Mouse (Mus musculus): ENCODE measurements at regions not wholly inside any gene's neighbourhood (a gene's known extent, or its start where the extent isn't known, plus 50 kb on each side); places are given as distances from the start of the nearest gene placed in this dataset.

DNA sequence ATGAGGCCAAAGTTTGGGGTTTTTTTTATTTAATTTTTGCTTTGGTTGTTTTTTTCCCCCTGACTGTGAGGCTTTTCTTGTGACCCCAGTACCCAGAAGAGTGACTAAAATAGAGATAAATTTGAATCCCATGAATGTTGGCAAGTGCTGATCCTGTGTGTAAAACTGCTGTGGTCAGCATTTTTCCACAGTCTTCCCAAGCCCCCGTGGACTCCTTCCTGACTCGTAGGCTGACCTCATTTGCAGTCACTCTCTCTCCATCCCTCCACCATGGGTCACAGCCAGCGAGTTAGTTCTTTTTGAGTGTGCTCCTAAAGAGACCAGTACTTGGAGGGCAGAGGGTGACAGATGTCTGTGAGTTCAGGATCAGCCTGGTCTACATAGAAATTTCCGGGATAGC is 72.5 kb upstream of the Gadd45a start:
- peaks cover 15% of the 10 kb centered on the region for H3K4me1 ChIP-seq (ENCODE audit: control insufficient read depth, insufficient read depth, low read length)
- H3K27ac ChIP-seq (ENCODE audit: insufficient read depth, low read length) = no peak overlapping the region
- TF ChIP-seq POLR2A (IDR thresholded peaks at IDR 0.05; ENCODE audit: low read depth, low read length) = no peak
- H3K4me3 ChIP-seq (ENCODE audit: insufficient read depth, low read length) = no peak overlapping the region

GRCm38 (mm10) chr6:67107517-67107916 is 70.3 kb upstream of the Gadd45a start:
- peaks cover 15% of the 10 kb centered on the region for H3K4me1 ChIP-seq (ENCODE audit: control insufficient read depth, insufficient read depth, low read length)
- no peak overlapping the region for H3K27ac ChIP-seq (ENCODE audit: insufficient read depth, low read length)
- no peak overlapping the region for H3K4me3 ChIP-seq (ENCODE audit: insufficient read depth, low read length)
- TF ChIP-seq POLR2A (IDR thresholded peaks at IDR 0.05; ENCODE audit: low read depth, low read length) (no peak), CTCF (IDR thresholded peaks at IDR 0.05; ENCODE audit: borderline replicate concordance, insufficient read depth, low read length) (no peak)

GRCm38 (mm10) chr6:67106493-67106892 is 69.2 kb upstream of the Gadd45a start:
- no peak overlapping the region for H3K4me3 ChIP-seq (ENCODE audit: insufficient read depth, low read length)
- H3K4me1 ChIP-seq (ENCODE audit: control insufficient read depth, insufficient read depth, low read length) = peaks cover 22% of the 10 kb centered on the region
- TF ChIP-seq CTCF (IDR thresholded peaks at IDR 0.05; ENCODE audit: borderline replicate concordance, insufficient read depth, low read length) = no peak
- TF ChIP-seq POLR2A (IDR thresholded peaks at IDR 0.05; ENCODE audit: low read depth, low read length) = no peak
- H3K27ac ChIP-seq (ENCODE audit: insufficient read depth, low read length) = no peak overlapping the region

- peaks cover 23% of the 10 kb centered on the region for H3K4me1 ChIP-seq (ENCODE audit: control insufficient read depth, insufficient read depth, low read length)
- TF ChIP-seq CTCF (IDR thresholded peaks at IDR 0.05; ENCODE audit: borderline replicate concordance, insufficient read depth, low read length) (no peak), POLR2A (IDR thresholded peaks at IDR 0.05; ENCODE audit: low read depth, low read length) (no peak)
- H3K27ac ChIP-seq (ENCODE audit: insufficient read depth, low read length) = peak overlapping the region; percentile 2; the same call in 1 of the 2 replicates
- no peak overlapping the region for H3K4me3 ChIP-seq (ENCODE audit: insufficient read depth, low read length)
These were observed 68.1 kb upstream of the Gadd45a start for GRCm38 (mm10) chr6:67105386-67105785.

GRCm38 (mm10) chr6:67104205-67104604 is 66.9 kb upstream of the Gadd45a start:
- H3K4me1 ChIP-seq (ENCODE audit: control insufficient read depth, insufficient read depth, low read length) = peaks cover 23% of the 10 kb centered on the region
- TF ChIP-seq POLR2A (IDR thresholded peaks at IDR 0.05; ENCODE audit: low read depth, low read length) (no peak), CTCF (IDR thresholded peaks at IDR 0.05; ENCODE audit: borderline replicate concordance, insufficient read depth, low read length) (no peak)
- no peak overlapping the region for H3K27ac ChIP-seq (ENCODE audit: insufficient read depth, low read length)
- H3K4me3 ChIP-seq (ENCODE audit: insufficient read depth, low read length) = no peak overlapping the region

DNA sequence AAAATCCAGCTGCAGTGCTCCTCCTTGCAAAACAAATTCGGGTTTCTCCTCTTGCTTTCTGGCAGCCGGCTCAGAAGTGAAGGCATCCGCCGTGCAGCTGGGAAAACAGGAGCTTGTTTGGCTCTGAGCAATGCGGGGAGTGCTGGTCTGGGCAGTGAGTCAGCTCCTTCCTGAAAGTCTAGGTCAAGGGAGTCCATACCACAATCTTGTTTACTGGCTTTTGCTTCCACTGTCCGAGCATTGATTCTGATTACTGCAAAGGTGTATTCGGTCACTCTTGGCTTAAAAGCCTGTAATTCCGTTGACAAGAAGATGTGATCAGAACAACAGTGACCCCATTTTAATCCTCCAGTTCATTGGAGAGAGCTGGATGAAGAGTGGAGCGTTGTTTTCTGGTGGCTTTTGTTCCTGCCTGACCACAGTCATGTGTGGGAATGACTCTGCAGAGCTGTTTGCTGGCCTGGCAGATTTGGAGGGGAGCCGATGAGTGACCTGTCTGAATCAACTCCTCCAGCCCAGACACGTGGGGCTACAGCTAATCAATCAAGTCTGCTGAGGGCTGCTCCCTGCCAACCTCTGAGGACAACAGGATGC is 65.4 kb upstream of the Gadd45a start:
- peaks cover 23% of the 10 kb centered on the region for H3K4me1 ChIP-seq (ENCODE audit: control insufficient read depth, insufficient read depth, low read length)
- H3K27ac ChIP-seq (ENCODE audit: insufficient read depth, low read length) = peak overlapping the region; percentile 95
- no peak overlapping the region for H3K4me3 ChIP-seq (ENCODE audit: insufficient read depth, low read length)
- TF ChIP-seq POLR2A (IDR thresholded peaks at IDR 0.05; ENCODE audit: low read depth, low read length) = no peak
- TF ChIP-seq CTCF (IDR thresholded peaks at IDR 0.05; ENCODE audit: borderline replicate concordance, insufficient read depth, low read length) = no peak

GRCm38 (mm10) chr6:67102014-67102413 is 64.8 kb upstream of the Gadd45a start:
- Histone ChIP-seq H3K4me1 (ENCODE audit: control insufficient read depth, insufficient read depth, low read length) (peaks cover 23% of the 10 kb centered on the region), H3K27ac (ENCODE audit: insufficient read depth, low read length) (peak overlapping the region; percentile 62), H3K4me3 (ENCODE audit: insufficient read depth, low read length) (no peak overlapping the region)
- no peak for TF ChIP-seq POLR2A (IDR thresholded peaks at IDR 0.05; ENCODE audit: low read depth, low read length)
- TF ChIP-seq CTCF (IDR thresholded peaks at IDR 0.05; ENCODE audit: borderline replicate concordance, insufficient read depth, low read length) = no peak

DNA sequence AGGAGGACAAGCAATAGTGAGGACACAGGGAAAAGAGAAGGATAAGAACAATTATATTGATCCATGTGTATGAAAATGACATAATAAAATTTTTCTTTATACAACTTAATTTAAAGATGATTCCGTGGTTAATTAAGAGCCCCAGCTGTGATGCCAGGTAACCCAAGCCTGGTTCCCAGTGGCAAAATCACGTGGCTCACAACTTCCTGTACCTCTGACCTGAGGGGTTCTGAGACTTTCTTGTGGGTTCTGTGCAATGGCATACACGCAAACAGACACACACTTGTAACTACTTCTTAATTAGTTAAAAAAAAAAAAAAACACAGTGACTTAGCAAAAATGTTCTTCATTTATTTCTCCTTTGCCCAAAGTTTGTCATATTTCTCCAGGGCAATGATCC is 57.2 kb upstream of the Gadd45a start:
- no peak for TF ChIP-seq POLR2A (IDR thresholded peaks at IDR 0.05; ENCODE audit: low read depth, low read length)
- no peak for TF ChIP-seq CTCF (IDR thresholded peaks at IDR 0.05; ENCODE audit: borderline replicate concordance, insufficient read depth, low read length)
- no peaks in the 10 kb centered on the region for H3K4me1 ChIP-seq (ENCODE audit: control insufficient read depth, insufficient read depth, low read length)
- H3K27ac ChIP-seq (ENCODE audit: insufficient read depth, low read length) = no peak overlapping the region

GRCm38 (mm10) chr6:67093128-67093527 is 55.9 kb upstream of the Gadd45a start:
- H3K27ac ChIP-seq (ENCODE audit: insufficient read depth, low read length) = no peak overlapping the region
- TF ChIP-seq POLR2A (IDR thresholded peaks at IDR 0.05; ENCODE audit: low read depth, low read length) = no peak
- TF ChIP-seq CTCF (IDR thresholded peaks at IDR 0.05; ENCODE audit: borderline replicate concordance, insufficient read depth, low read length) = no peak
- H3K4me1 ChIP-seq (ENCODE audit: control insufficient read depth, insufficient read depth, low read length) = no peaks in the 10 kb centered on the region
- H3K4me3 ChIP-seq (ENCODE audit: insufficient read depth, low read length) = no peak overlapping the region

More for the DNA sequence above, 57.2 kb upstream of the Gadd45a start:
- H3K4me3 ChIP-seq (ENCODE audit: insufficient read depth, low read length) = no peak overlapping the region

GRCm38 (mm10) chr6:67090150-67090549 is 52.9 kb upstream of the Gadd45a start:
- Histone ChIP-seq H3K4me3 (ENCODE audit: insufficient read depth, low read length) (no peak overlapping the region), H3K4me1 (ENCODE audit: control insufficient read depth, insufficient read depth, low read length) (peaks cover 2% of the 10 kb centered on the region; the same call in 1 of the 2 replicates), H3K27ac (ENCODE audit: insufficient read depth, low read length) (no peak overlapping the region)
- TF ChIP-seq POLR2A (IDR thresholded peaks at IDR 0.05; ENCODE audit: low read depth, low read length) (no peak), CTCF (IDR thresholded peaks at IDR 0.05; ENCODE audit: borderline replicate concordance, insufficient read depth, low read length) (no peak)

All from embryonic fibroblast, embryonic 13.5 days (primary cell).